Mouse (Mus musculus): ENCODE results near the gene Capg.

DNA sequence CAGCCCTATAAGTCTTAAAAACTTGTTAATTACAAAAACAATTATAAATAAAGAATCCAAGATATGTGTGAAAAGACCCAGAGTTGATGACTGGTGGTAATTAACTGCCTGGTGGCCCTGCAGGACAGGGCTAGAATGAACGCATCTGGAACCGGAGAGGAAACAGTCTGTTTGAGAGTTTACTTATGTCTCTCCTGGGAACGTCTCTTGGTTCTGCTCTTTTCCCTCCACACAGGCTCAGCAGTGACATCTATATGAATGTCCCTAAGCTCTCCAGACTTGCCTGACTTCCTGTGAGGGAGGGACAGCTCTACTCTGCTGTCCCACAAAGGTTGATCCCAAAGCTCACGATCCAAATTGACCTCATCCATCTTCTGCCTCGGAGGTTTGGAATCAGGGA is 45.2 kb upstream of the Capg start:
- TF ChIP-seq POLR2A (IDR thresholded peaks at IDR 0.05; ENCODE audit: low read depth, low read length) (no peak), CTCF (IDR thresholded peaks at IDR 0.05; ENCODE audit: borderline replicate concordance, insufficient read depth, low read length) (no peak)
